Mouse (Mus musculus) limb, embryonic 14.5 days (tissue): ENCODE measurements around the gene Galnt10. TPM values are rescaled to one million over a fixed set of nuclear protein-coding genes. Genes with fewer than 3 reads are reported as not detected.

ENCODE experiments used
- ATAC-seq: fragments of 200-750 bp; cut with Nextera tagmentation; 2 replicates; pipeline ENCODE4 v1.8.0; 2017; ENCODE audit warnings: low read depth, moderate number of reproducible peaks, moderate TSS enrichment; ENCODE audit not compliant: low FRiP score
- DNase-seq: peaks from one replicate; pipeline ENCODE4 v3.0.0-alpha.2; 2015; ENCODE audit warnings: low spot score
- H3K27ac ChIP-seq: fragments of 300-500 bp; sonication (generic); replicated peaks from 2 replicates; pipeline ENCODE4 v1.5.1; 2014; ENCODE audit warnings: low read depth, mild to moderate bottlenecking, low read length, moderate library complexity, mixed read lengths
- H3K27me3 ChIP-seq: fragments of 300-500 bp; sonication (generic); 2 replicates; pipeline ENCODE4 v1.6.1; 2014; ENCODE audit warnings: low read length, mixed read lengths; ENCODE audit not compliant: control insufficient read depth, insufficient read depth
- H3K36me3 ChIP-seq: fragments of 300-500 bp; sonication (generic); 2 replicates; pipeline ENCODE4 v1.6.1; 2014; ENCODE audit warnings: mild to moderate bottlenecking, low read length, moderate library complexity, mixed read lengths; ENCODE audit not compliant: control insufficient read depth, insufficient read depth
- H3K4me1 ChIP-seq: fragments of 300-500 bp; sonication (generic); 2 replicates; pipeline ENCODE4 v1.6.1; 2014; ENCODE audit warnings: antibody characterized with exemption, low read length, mixed read lengths; ENCODE audit not compliant: control insufficient read depth, insufficient read depth
- H3K4me2 ChIP-seq: fragments of 300-500 bp; sonication (generic); replicated peaks from 2 replicates; pipeline ENCODE4 v1.6.1; 2014; ENCODE audit warnings: low read depth, mild to moderate bottlenecking, low read length, moderate library complexity; ENCODE audit not compliant: severe bottlenecking
- H3K4me3 ChIP-seq: fragments of 300-500 bp; sonication (generic); replicated peaks from 2 replicates; pipeline ENCODE4 v1.5.1; 2014; ENCODE audit warnings: low read length
- H3K9ac ChIP-seq: fragments of 300-500 bp; sonication (generic); 2 replicates; pipeline ENCODE4 v1.6.1; 2014; ENCODE audit warnings: mild to moderate bottlenecking, low read depth, low read length, moderate library complexity; ENCODE audit not compliant: severe bottlenecking
- H3K9me3 ChIP-seq: fragments of 300-500 bp; sonication (generic); 2 replicates; pipeline ENCODE4 v1.6.1; 2016; ENCODE audit warnings: low read length; ENCODE audit not compliant: control insufficient read depth
- POLR2A ChIP-seq: fragments of 200-500 bp; IDR thresholded peaks from 2 replicates; pipeline ENCODE4 v1.8.0; 2012; ENCODE audit warnings: inconsistent platforms, mild to moderate bottlenecking, moderate library complexity, borderline replicate concordance; ENCODE audit not compliant: insufficient read depth, insufficient read length; ENCODE audit errors: extremely low read depth
- WGBS: fragments of 180-500 bp; shearing (Covaris S2); extraction: QIAGEN DNeasy Blood & Tissue Kit; methylation state at CpG from one replicate; pipeline ENCODE4 v1.1.7; 2014; 5-methylcytosine and 5-hydroxymethylcytosine counted together
- polyA plus RNA-seq, 2 experiments: library from polyadenylated mRNA; depleted of rRNA in 1 of 2; stranded (reverse) in 1 of 2; unstranded in 1 of 2; fragments of >200 nt; fragmentation: Nextera tagmentation in 1 of 2; extraction: Ambion mirVana in 1 of 2; gene quantifications; 2 replicates each; pipeline versions ENCODE4 v1.2.1 to v1.2.3; 2012 to 2014

Gene Galnt10
- polyA plus RNA-seq, 2 experiments, result 24.4 to 26.5 TPM

- Histone ChIP-seq H3K4me3 (no peak overlapping the region), H3K9ac (no peak overlapping the region), H3K27ac (no peak overlapping the region), H3K36me3 (peaks cover 17% of the 10 kb centered on the region), H3K9me3 (no peaks in the 10 kb centered on the region), H3K27me3 (no peaks in the 10 kb centered on the region), H3K4me2 (no peak overlapping the region), H3K4me1 (no peaks in the 10 kb centered on the region; the same call in 1 of the 2 replicates)
- ATAC-seq, result no peak
- WGBS, result 19% methylated on average over 13 of the region's 13 CpGs
- no peak for TF ChIP-seq POLR2A
- DNase-seq, result no peak
Observed at GRCm38 (mm10) chr11:57773479-57773878, 128.2 kb downstream of the Galnt10 start.

GRCm38 (mm10) chr11:57773936-57774335 lies 128.7 kb downstream of the Galnt10 start:
- no peak overlapping the region for H3K4me3 ChIP-seq
- 13% methylated on average over 4 of the region's 4 CpGs for WGBS
- H3K27me3 ChIP-seq, result no peaks in the 10 kb centered on the region
- no peaks in the 10 kb centered on the region; the same call in 1 of the 2 replicates for H3K4me1 ChIP-seq
- H3K36me3 ChIP-seq, result peaks cover 17% of the 10 kb centered on the region
- ATAC-seq (no peak), DNase-seq (no peak)
- H3K27ac ChIP-seq, result no peak overlapping the region
- H3K9me3 ChIP-seq, result no peaks in the 10 kb centered on the region
- no peak overlapping the region for H3K4me2 ChIP-seq
- H3K9ac ChIP-seq, result no peak overlapping the region
- TF ChIP-seq POLR2A, result no peak

GRCm38 (mm10) chr11:57775868-57776267 lies 130.6 kb downstream of the Galnt10 start:
- no peak overlapping the region for H3K4me3 ChIP-seq
- ATAC-seq (no peak), DNase-seq (no peak)
- peaks cover 3% of the 10 kb centered on the region for H3K4me1 ChIP-seq
- WGBS, result 74% methylated on average over 6 of the region's 6 CpGs
- no peak overlapping the region for H3K4me2 ChIP-seq
- H3K9ac ChIP-seq, result no peak overlapping the region
- peaks cover 9% of the 10 kb centered on the region for H3K36me3 ChIP-seq
- H3K27ac ChIP-seq, result no peak overlapping the region
- TF ChIP-seq POLR2A, result no peak
- no peaks in the 10 kb centered on the region for H3K27me3 ChIP-seq
- H3K9me3 ChIP-seq, result no peaks in the 10 kb centered on the region

- H3K9ac ChIP-seq, result no peak overlapping the region
- H3K9me3 ChIP-seq, result no peaks in the 10 kb centered on the region
- 95% methylated on average over 3 of the region's 3 CpGs for WGBS
- TF ChIP-seq POLR2A, result no peak
- no peaks in the 10 kb centered on the region for H3K27me3 ChIP-seq
- no peak overlapping the region for H3K4me3 ChIP-seq
- H3K4me2 ChIP-seq, result no peak overlapping the region
- peaks cover 3% of the 10 kb centered on the region for H3K4me1 ChIP-seq
- H3K36me3 ChIP-seq, result peaks cover 13% of the 10 kb centered on the region
- DNase-seq (no peak), ATAC-seq (no peak)
- no peak overlapping the region for H3K27ac ChIP-seq
Observed at GRCm38 (mm10) chr11:57776546-57776945, 131.3 kb downstream of the Galnt10 start.

GRCm38 (mm10) chr11:57778349-57778748 lies 133.1 kb downstream of the Galnt10 start:
- Histone ChIP-seq H3K27ac (no peak overlapping the region), H3K9ac (no peak overlapping the region), H3K4me2 (no peak overlapping the region), H3K4me1 (peaks cover 3% of the 10 kb centered on the region), H3K4me3 (no peak overlapping the region), H3K9me3 (no peaks in the 10 kb centered on the region), H3K27me3 (no peaks in the 10 kb centered on the region), H3K36me3 (peaks cover 12% of the 10 kb centered on the region)
- ATAC-seq, result peak; percentile 75; the same call in 1 of the 2 replicates
- DNase-seq, result peak; percentile 82
- no peak for TF ChIP-seq POLR2A
- 21% methylated on average over 5 of the region's 5 CpGs for WGBS

GRCm38 (mm10) chr11:57779824-57780223 lies 134.6 kb downstream of the Galnt10 start:
- Histone ChIP-seq H3K9ac (no peak overlapping the region), H3K36me3 (peaks cover 22% of the 10 kb centered on the region), H3K27ac (no peak overlapping the region), H3K9me3 (no peaks in the 10 kb centered on the region), H3K4me1 (peaks cover 3% of the 10 kb centered on the region), H3K27me3 (no peaks in the 10 kb centered on the region), H3K4me3 (no peak overlapping the region), H3K4me2 (no peak overlapping the region)
- ATAC-seq (no peak), DNase-seq (no peak)
- TF ChIP-seq POLR2A, result no peak
- 16% methylated on average over 14 of the region's 14 CpGs for WGBS
